In the genomic region with DNA sequence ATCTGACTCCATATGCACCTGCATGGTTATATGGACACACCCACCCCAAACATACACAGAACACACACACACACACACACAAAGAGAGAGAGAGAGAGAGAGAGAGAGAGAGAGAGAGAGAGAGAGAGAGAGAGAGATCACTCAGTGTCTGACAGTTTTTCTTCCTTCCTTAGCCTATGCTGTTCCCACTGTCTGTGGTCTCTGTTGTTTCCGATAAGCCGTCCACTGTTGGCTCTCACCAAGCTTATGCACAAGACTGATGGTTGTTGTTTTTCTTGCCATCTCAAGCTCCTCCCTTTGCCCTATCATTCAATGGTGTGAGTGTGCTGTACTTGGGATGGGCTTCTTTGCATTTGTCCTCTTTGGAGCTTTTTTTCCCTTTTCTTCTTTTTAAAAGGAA, we compare ENCODE assay signal across 29 mouse cellular contexts. TPM values are rescaled to one million over a fixed set of nuclear protein-coding genes. Genes with fewer than 3 reads are reported as not detected.
"Had no signal": no experiment of that assay in that cellular context is flagged by ENCODE, and none has a peak within 500 bp of the region (broad histone marks: within the 10 kb centered on the region; RNA-seq: fewer than 3 reads in every experiment).

No protein-coding gene starts in this region.

- H3K9me3 ChIP-seq: midbrain, embryonic 12.5 days; midbrain, embryonic 15.5 days; neural tube, embryonic 13.5 days had no signal

- DNase-seq: kidney, adult 18-20 months; kidney, adult 9 months; kidney, postnatal 25 days; layer of hippocampus, adult 9-11 months; lung, embryonic 14.5 days; lung, postnatal 36 days; thymus, adult 18-20 months; thymus, postnatal 36 days had no signal

- ATAC-seq: intestine, embryonic 16.5 days; lung, postnatal 0 days; midbrain, embryonic 15.5 days had no signal

- H3K27me3 ChIP-seq: midbrain, embryonic 12.5 days; midbrain, embryonic 15.5 days; neural tube, embryonic 13.5 days had no signal

- H3K4me1 ChIP-seq: midbrain, embryonic 12.5 days; midbrain, embryonic 15.5 days had no signal

- H3K4me3 ChIP-seq: layer of hippocampus, adult 2 months; midbrain, embryonic 12.5 days; midbrain, embryonic 15.5 days; myocyte; neural tube, embryonic 13.5 days had no signal

- H3K27ac ChIP-seq: kidney, postnatal 0 days; layer of hippocampus, adult 2 months; midbrain, embryonic 12.5 days; midbrain, embryonic 15.5 days; neural tube, embryonic 13.5 days had no signal

- H3K9ac ChIP-seq: lung, embryonic 14.5 days; midbrain, embryonic 12.5 days; midbrain, embryonic 15.5 days; neural tube, embryonic 13.5 days had no signal

- H3K4me2 ChIP-seq: lung, embryonic 14.5 days; midbrain, embryonic 12.5 days; midbrain, embryonic 15.5 days; neural tube, embryonic 13.5 days had no signal

- H3K36me3 ChIP-seq: midbrain, embryonic 12.5 days; midbrain, embryonic 15.5 days; neural tube, embryonic 13.5 days had no signal

RNA-seq across cellular contexts. Expression of a gene that starts 20.2 kb away (rescaled TPM):
- total RNA-seq: layer of hippocampus, postnatal 25 days; left cerebral cortex, adult 18-20 months; left cerebral cortex, postnatal 25 days; monocyte, adult 5-6 weeks; neutrophil, adult 5-6 weeks had no signal
- polyA plus RNA-seq: intestine, embryonic 16.5 days; kidney, postnatal 0 days; large intestine, adult 2 months; limb, embryonic 11.5 days; limb, embryonic 14.5 days; liver, embryonic 16.5 days; lung, embryonic 14.5 days; lung, postnatal 0 days; midbrain, embryonic 12.5 days; midbrain, embryonic 15.5 days; myocyte; neural tube, embryonic 13.5 days; small intestine, adult 2 months; spleen, adult 2 months; stomach, embryonic 16.5 days; urinary bladder, adult 2 months had no signal

RNA-seq across cellular contexts. Expression of a gene that starts 22.1 kb away (rescaled TPM):
- total RNA-seq: monocyte, adult 5-6 weeks; neutrophil, adult 5-6 weeks had no signal
- polyA plus RNA-seq: intestine, embryonic 16.5 days; large intestine, adult 2 months; limb, embryonic 11.5 days; liver, embryonic 16.5 days; myocyte; small intestine, adult 2 months; spleen, adult 2 months had no signal
